8 mouse cellular contexts compared by ENCODE assay signal in the genomic region with DNA sequence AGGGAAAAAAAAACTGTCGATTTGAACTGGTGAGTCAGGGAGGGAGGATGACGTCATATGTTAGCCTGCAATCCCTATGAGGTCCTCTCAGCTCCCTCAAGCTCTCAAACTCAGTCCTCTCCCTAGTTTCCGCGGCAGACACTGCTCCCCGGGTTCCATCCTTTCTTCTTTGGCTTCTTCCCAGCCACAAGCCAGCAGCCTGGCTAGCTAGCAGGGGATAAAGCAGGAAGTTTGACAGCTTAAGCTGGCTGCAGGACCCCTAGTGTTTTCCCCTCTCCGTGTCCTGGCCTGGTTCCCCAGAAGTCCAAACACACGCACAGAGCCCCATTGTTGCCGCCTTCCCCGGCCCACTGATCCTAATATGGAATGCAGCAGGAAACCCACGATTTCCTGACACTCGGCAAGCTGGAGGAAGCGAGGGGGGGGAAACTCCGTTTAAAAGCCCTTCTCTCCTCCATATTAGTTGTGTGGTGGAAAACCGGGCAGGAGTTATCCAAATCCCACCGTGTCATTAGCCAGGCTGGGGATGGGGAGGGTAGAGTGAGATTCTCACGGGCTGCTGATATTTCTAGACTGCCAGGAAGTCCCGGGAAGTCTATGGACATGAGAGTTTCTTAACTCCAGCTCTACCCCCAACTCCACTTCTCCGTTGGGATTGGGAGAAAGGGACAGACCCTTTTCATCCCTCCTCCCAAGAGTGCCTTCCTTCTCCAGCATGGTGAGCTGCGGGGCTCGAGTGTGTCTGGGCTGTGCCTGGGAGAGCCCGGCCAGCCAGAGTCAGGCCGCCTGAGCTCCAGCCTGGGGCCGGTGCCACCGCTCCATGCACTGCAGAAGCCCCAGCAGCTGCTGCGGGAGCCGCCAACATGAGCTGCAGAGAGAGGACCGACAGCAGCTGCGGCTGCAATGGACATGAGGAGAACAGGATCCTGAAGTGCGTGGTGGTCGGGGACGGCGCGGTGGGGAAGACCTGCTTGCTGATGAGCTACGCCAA. TPM values are rescaled to one million over a fixed set of nuclear protein-coding genes. Genes with fewer than 3 reads are reported as not detected.
DNase-seq lines count a peak whose midpoint lies in the region.

A gene (plus strand): TSS at position 362 of the 991 bp plus-strand sequence.

- DNase-seq in adrenal gland, postnatal 10 days: peak; percentile 64
- DNase-seq in embryo, embryonic 11 days: peak; percentile 81
- peak; percentile 79 for DNase-seq in gastrocnemius, postnatal 25 days
- peak; percentile 35 for DNase-seq in hindlimb bud, embryonic 11.5 days (ENCODE audit: extremely low spot score, low read depth, low spot score)
- DNase-seq in left cerebral cortex, adult 18-20 months (ENCODE audit: low spot score in 2 of 2): peak; percentile 36 to 57
- peak; percentile 89 for DNase-seq in lung, postnatal 36 days
- peak; percentile 61 to 62 for DNase-seq in right cerebral cortex, adult 2 months (ENCODE audit: low spot score in 2 of 2)
- DNase-seq in c-Kit-positive CD71-positive TER-119-positive erythroid progenitor cells, embryonic 14.5 days (ENCODE audit: low spot score): no peak

RNA-seq across cellular contexts. Expression of the gene that starts here (rescaled TPM):
- 10 to 100 TPM; 28.5 to 29.3 TPM for total RNA-seq in adrenal gland, postnatal 10 days (2021)
- total RNA-seq in gastrocnemius, postnatal 25 days (2021): 10 to 100 TPM; 16.7 to 22.6 TPM
- 1 to 10 TPM; 3.3 to 3.7 TPM for total RNA-seq in left cerebral cortex, adult 18-20 months (2021)
